Mouse (Mus musculus): ENCODE measurements around the gene Dmbx1.

The Dmbx1 gene

GRCm38 (mm10) chr4:115941242-115941820 lies 1.6 kb upstream of the Dmbx1 start:
- in situ Hi-C loops (cut with MboI, MseI) = no loop called here

- in situ Hi-C loops (cut with MboI, MseI) = no loop called here
Observed at GRCm38 (mm10) chr4:115940681-115941080, 955 bp upstream of the Dmbx1 start.

- in situ Hi-C loops (cut with MboI, MseI) = no loop called here
Observed at GRCm38 (mm10) chr4:115938276-115939160, 1.2 kb downstream of the Dmbx1 start.

- in situ Hi-C loops (cut with MboI, MseI) = no loop called here
Observed at GRCm38 (mm10) chr4:115937061-115937976, 2.4 kb downstream of the Dmbx1 start.

DNA sequence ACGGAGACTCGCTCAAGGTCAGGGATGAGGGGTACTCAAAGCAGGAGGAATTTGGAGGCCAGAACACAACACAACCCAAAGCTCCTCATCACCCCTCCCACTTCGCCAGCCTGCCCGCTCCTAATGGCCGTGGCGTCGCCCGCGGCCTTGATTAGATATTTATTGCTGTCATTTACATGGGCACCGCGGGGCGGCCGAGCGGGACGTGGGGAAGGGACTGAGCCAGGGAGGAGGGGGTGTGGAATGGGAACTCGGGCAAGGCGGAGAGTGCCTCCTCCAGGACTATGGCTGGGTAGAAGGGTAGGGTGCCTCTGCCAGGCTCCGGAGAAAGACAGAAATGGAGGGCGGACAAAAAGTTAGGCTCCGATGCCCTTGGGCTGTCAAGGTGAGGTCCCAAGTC lies 3.1 kb downstream of the Dmbx1 start:
- in situ Hi-C loops (cut with MboI, MseI) = no loop called here

DNA sequence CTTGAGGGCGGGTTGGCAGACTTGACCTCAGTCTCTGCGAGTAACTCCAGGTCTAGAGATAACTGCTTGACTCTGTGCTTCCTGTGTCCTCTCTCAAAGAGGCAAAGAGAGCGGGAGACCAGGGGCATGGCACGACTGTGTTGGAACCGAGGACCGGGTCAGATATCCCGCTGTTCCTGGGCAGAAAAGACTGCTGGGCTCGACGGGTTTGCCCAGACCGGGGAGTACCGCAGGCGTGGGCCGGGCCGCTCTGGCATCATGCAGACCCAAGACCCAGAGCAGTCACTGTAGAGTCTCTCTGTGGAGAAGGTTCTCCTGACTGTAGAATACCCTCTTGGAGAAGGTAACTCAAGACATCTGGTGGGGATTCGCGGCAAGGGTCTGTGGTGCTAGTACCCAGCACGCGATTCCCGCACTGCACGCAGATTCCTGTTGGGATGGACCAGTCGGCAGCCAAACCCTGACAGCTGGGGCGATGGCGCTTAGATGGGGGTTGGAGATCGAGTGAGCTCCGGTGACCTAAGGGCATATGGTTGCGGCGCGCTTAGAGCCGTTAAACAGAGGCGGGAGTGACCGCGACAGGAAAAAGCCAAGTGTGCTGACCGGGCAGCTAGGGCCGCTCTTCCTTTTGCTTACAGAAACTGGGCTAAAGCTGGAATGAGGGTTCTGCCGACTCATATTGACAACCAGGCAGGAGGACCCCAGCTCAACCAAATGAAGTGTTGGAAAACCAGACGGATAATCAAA lies 3.7 kb downstream of the Dmbx1 start:
- in situ Hi-C loops (cut with MboI, MseI) = no loop called here

- in situ Hi-C loops (cut with MboI, MseI) = no loop called here
Observed at GRCm38 (mm10) chr4:115931556-115932088, 8.1 kb downstream of the Dmbx1 start.

GRCm38 (mm10) chr4:115927637-115928036 lies 12.1 kb downstream of the Dmbx1 start:
- in situ Hi-C loops (cut with MboI, MseI) = no loop called here

DNA sequence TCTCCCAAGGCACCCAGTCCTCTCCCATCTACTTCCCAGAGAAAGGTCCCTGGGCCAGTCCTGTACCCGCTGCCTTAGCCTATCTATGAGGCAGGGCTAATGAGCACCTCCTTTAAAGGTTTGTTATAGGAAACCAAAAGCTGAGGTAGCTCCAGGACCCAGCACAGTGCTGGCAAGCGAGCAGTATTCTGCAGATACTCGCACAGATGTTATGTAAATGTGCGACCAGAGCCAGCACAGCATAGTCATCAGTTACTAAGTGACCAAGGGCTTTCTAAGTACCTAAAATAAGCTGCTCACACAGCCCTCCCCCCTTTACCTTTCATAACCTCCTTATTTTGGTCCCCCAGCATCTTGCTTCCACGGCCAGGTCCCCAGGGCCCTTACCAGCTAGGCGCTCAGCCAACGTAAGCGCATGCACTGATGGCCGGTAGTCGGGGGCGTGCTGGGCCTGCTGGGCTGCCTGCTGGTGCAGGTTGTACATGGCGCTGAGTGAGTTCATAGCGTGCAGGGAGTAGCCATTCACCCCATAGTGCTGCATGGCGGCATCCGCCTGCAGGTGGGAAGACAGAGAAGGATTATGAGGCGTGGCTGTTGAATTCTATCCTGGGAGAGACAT lies 16.4 kb downstream of the Dmbx1 start:
- in situ Hi-C loops (cut with MboI, MseI) = no loop called here

GRCm38 (mm10) chr4:115922688-115923087 lies 17.0 kb downstream of the Dmbx1 start:
- in situ Hi-C loops (cut with MboI, MseI) = no loop called here

DNA sequence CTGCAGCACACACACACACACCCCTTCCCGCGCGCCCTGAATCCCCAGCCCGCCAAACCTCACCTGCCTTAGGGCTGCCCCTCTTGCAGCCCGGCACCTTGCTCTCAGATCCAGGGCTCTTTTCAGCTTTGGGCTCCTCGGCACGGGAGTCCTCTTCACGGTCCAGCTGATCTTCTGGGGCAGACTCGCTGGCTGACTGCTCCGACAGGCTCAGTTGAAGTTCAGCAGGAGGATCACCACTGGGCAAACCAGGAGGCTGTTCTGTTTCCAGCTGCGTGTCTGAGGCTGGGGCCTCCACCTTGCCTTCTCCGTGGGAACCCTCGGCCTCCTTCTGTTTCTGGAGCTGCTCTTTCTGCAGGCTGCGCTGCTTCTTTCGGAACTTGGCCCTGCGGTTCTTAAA lies 19.8 kb downstream of the Dmbx1 start:
- in situ Hi-C loops (cut with MboI, MseI) = no loop called here

GRCm38 (mm10) chr4:115911586-115911985 lies 28.1 kb downstream of the Dmbx1 start:
- in situ Hi-C loops (cut with MboI, MseI) = no loop called here

GRCm38 (mm10) chr4:115908641-115909040 lies 31.1 kb downstream of the Dmbx1 start:
- in situ Hi-C loops (cut with MboI, MseI) = loop anchor here (5.0 to 10.0 kb wide), 2 partner anchors 46 to 74 kb away; no protein-coding TSS in a partner anchor

DNA sequence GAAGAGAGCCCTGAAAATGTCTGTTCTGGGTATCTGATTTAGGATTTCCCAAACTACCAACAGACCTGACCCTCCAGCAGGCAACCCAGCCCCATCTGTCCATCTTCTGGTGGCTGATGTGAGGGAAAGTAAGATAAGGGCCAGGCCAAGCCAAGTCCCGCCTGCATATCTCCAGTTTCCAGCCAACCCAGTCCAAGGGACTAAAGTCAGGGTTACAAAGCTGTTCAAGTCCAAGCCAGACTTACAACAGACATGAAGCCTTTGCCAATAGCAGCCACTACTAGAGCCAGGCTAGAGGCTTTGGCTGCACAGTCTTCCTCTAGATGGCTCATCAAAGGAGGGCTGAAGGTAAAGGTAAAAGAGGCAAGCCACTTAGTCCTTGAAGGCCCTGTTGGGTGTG lies 31.7 kb downstream of the Dmbx1 start:
- in situ Hi-C loops (cut with MboI, MseI) = loop anchor here (5.0 to 10.0 kb wide), 2 partner anchors 47 to 74 kb away; no protein-coding TSS in a partner anchor

- in situ Hi-C loops (cut with MboI, MseI) = loop anchor here (5.0 to 10.0 kb wide), 2 partner anchors 48 to 76 kb away; no protein-coding TSS in a partner anchor
Observed at GRCm38 (mm10) chr4:115906791-115907190, 32.9 kb downstream of the Dmbx1 start.

GRCm38 (mm10) chr4:115905701-115906100 lies 34.0 kb downstream of the Dmbx1 start:
- in situ Hi-C loops (cut with MboI, MseI) = loop anchor here (5.0 to 10.0 kb wide), 2 partner anchors 49 to 77 kb away; no protein-coding TSS in a partner anchor

GRCm38 (mm10) chr4:115904375-115904774 lies 35.4 kb downstream of the Dmbx1 start:
- in situ Hi-C loops (cut with MboI, MseI) = loop anchor here (5.0 to 10.0 kb wide), 2 partner anchors 48 to 50 kb away; no protein-coding TSS in a partner anchor

DNA sequence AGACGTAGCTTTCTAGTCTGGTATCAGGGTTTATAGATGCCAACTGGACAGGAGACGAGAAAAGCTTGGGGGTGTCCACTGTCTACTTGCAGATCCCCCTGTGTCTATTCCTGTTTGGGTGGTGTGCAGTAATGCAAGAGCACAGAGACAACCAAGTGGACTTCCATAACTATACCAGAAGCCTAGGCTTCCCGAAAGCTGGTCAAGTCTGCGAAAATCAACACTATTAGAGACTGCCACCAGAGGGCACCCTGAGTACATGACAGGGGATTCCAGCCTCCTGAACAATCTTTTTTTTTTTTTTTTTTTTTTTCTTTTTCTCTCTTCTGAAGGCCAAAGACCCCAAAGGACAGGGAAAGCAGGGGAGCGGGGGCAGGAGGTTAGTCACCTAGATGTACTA lies 36.9 kb downstream of the Dmbx1 start:
- in situ Hi-C loops (cut with MboI, MseI) = loop anchor here (5.0 to 10.0 kb wide), 2 partner anchors 49 to 52 kb away; no protein-coding TSS in a partner anchor

DNA sequence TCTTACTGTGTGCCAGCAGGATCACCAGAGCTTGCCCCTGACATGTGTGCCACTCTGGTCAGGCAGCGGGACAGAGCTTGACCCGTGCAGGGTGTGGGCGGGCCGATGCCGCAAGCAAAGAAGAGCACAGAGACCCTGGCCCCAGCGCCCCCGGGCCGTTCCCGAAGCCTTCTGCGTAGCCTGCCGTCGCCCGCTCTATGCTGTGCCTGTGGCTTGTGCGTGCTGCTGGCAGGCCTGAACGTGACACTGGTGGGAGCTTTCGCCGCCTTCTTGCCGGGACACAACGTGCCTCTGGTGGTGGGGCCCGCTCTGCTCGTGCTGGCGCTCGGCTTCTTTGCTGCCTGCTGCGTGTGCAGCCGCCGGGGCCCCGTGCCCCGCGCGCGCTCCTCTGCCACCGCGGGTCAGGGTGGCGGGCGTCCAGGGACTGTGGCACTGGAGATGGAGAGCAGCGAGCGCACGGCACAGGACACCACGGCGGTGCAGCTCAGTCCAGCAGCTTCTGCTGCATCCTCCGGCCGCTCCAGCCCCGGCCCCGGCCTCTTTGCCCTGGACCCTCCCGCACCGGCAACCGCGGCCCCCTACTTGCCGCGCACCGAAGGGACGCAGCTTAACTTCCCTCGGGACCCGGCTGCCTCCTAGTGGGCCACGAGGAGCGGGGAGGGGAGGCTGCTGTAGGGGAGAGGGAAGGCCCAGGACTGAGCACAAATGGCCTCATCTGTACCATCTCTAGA lies 41.7 kb downstream of the Dmbx1 start:
- in situ Hi-C loops (cut with MboI, MseI) = no loop called here

Data from T-helper 17 cell (primary cell).